Mouse (Mus musculus) erythroblast, embryonic 14.5 days (primary cell): ENCODE measurements around the gene Narf.

ENCODE experiments used
- GATA1 ChIP-seq: IDR thresholded peaks from 2 replicates; pipeline ENCODE4 v1.6.1; 2012; ENCODE audit warnings: low read length, inconsistent platforms, mixed read lengths
- TAL1 ChIP-seq: IDR thresholded peaks from 3 replicates; pipeline ENCODE4 v1.6.1; 2012; ENCODE audit warnings: low read length, inconsistent platforms, mixed read lengths

DNA sequence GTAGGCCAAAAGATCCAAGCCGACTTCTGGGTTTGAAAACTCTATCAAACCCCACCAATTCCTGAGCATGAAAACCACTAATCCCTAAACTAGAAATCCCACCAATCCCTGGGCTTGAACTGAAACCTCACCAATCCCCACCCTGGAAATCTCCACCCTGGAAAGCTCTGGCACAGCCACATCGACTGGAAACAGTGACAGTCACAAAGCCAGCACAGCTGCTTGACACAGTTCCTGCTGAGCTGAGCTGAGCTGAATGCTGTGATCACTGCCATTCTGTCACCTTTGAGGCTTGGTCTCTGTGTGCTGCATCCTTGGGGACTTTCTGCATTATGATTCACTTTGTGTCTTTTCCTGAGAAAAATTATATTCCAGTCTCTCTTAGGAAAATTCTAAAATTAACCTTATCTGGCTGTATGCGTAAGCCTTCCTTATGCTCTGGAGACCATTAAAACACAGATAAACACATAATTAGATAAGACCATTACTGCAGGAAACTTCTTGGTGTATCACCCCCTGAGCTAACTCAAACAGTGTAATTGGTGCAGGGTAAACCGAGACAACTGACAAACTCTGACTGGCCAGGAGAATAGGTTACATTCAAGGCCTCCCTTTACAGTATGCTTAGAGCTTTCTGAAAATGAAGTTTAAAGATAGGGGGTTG, 5.3 kb upstream of the Narf start:
- TF ChIP-seq GATA1: no peak
- TF ChIP-seq TAL1: no peak
